Mouse (Mus musculus): ENCODE results near the gene N4bp1. TPM values are rescaled to one million over a fixed set of nuclear protein-coding genes. Genes with fewer than 3 reads are reported as not detected.

Gene N4bp1
- total and polyA plus RNA-seq, 3 experiments = 12.2 to 15.6 (median 12.8) TPM

DNA sequence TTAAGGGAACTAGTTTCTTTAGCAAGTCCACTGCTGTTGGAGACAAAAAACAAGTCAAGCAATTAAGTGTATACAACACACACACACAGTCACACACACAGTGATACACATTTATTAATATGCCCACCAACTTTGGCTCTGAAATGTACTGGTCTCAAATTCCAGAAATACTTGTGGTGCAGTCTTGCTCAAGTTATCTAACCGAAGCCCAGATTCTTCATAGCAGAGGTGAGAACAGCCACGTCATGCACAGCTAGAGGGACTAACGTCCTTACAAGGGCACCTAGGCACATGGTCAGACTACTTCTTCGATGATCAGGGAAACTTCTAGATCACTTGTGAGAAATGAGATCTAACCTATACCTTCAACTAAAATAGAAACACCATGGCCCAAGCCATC, 22.2 kb downstream of the N4bp1 start:
- H3K4me1 ChIP-seq (ENCODE audit: control insufficient read depth in 1 of 2, insufficient read depth in 2 of 2) = peaks cover 22 to 92% of the 10 kb centered on the region in 2 experiments
- no peaks in the 10 kb centered on the region for H3K27me3 ChIP-seq (replicated peaks)
- DNase-seq (ENCODE audit: extremely low read depth) = no peak
- no peaks in the 10 kb centered on the region for H3K9me3 ChIP-seq (replicated peaks; ENCODE audit: low read length)
- in situ Hi-C loops (cut with MboI; ENCODE audit: low pct_ligation_motif_present, low pct_unique_long_range_greater_than_20kb, low sequenced_read_pairs) = no loop called here
- no peak for TF ChIP-seq GABPA (IDR thresholded peaks at IDR 0.05; ENCODE audit: insufficient replicate concordance, low read depth, low read length)
- TF ChIP-seq POLR2AphosphoS2 (IDR thresholded peaks at IDR 0.05; ENCODE audit: low read depth, low read length) = no peak
- no peak for TF ChIP-seq TCF12 (IDR thresholded peaks at IDR 0.05; ENCODE audit: low read depth, low read length)
- TF ChIP-seq ETS1 (conservative IDR thresholded peaks at IDR 0.05; ENCODE audit: low read depth, low read length) = no peak
- TF ChIP-seq ZKSCAN1 (IDR thresholded peaks at IDR 0.05; ENCODE audit: borderline replicate concordance, low read depth, low read length) = no peak
- no peak for TF ChIP-seq MXI1 (IDR thresholded peaks at IDR 0.05; ENCODE audit: low read depth, low read length)
- no peak for TF ChIP-seq RCOR1 (conservative IDR thresholded peaks at IDR 0.05; ENCODE audit: low read depth, low read length)
- TF ChIP-seq ZNF384 (IDR thresholded peaks at IDR 0.05; ENCODE audit: low read depth, low read length) = no peak
- TF ChIP-seq ELF1 (IDR thresholded peaks at IDR 0.05; ENCODE audit: low read depth, low read length) = no peak
- H3K4me2 ChIP-seq (ENCODE audit: insufficient read depth, low read depth, poor library complexity, severe bottlenecking) = no peak overlapping the region
- H3K27ac ChIP-seq (ENCODE audit: insufficient read depth, low read depth) = no peak overlapping the region
- H3K4me3 ChIP-seq (replicated peaks in 1 of 3; ENCODE audit: low read depth in 2 of 3, low read length in 2 of 3, poor library complexity in 1 of 3) = no peak overlapping the region
- dilution Hi-C loops (cut with MboI; ENCODE audit: extremely low pct_ligation_motif_present, extremely low pct_unique_long_range_greater_than_20kb, low sequenced_read_pairs) = no loop called here
- H3K9ac ChIP-seq (ENCODE audit: insufficient read depth, low read depth) = no peak overlapping the region
- peaks cover 66% of the 10 kb centered on the region for H3K79me2 ChIP-seq (replicated peaks; ENCODE audit: control insufficient read depth, extremely low read depth, insufficient read depth, poor library complexity, severe bottlenecking)
- H3K36me3 ChIP-seq (replicated peaks in 1 of 2; ENCODE audit: control insufficient read depth in 1 of 2, insufficient read depth in 1 of 2, low read length in 1 of 2) = peaks cover 22 to 47% of the 10 kb centered on the region in 2 experiments

- Histone ChIP-seq H3K4me3 (replicated peaks in 1 of 3; ENCODE audit: low read depth in 2 of 3, low read length in 2 of 3, poor library complexity in 1 of 3) (no peak overlapping the region), H3K79me2 (replicated peaks; ENCODE audit: control insufficient read depth, extremely low read depth, insufficient read depth, poor library complexity, severe bottlenecking) (peaks cover 66% of the 10 kb centered on the region), H3K4me2 (ENCODE audit: insufficient read depth, low read depth, poor library complexity, severe bottlenecking) (no peak overlapping the region), H3K4me1 (ENCODE audit: control insufficient read depth in 1 of 2, insufficient read depth in 2 of 2) (peaks cover 25 to 92% of the 10 kb centered on the region in 2 experiments), H3K27me3 (replicated peaks) (no peaks in the 10 kb centered on the region), H3K36me3 (replicated peaks in 1 of 2; ENCODE audit: control insufficient read depth in 1 of 2, insufficient read depth in 1 of 2, low read length in 1 of 2) (peaks cover 25 to 47% of the 10 kb centered on the region in 2 experiments), H3K9me3 (replicated peaks; ENCODE audit: low read length) (no peaks in the 10 kb centered on the region), H3K9ac (ENCODE audit: insufficient read depth, low read depth) (no peak overlapping the region), H3K27ac (ENCODE audit: insufficient read depth, low read depth) (0 out of 2 replicates have a peak overlapping the region, but pooled peaks have one; percentile 24)
- peak; percentile 30 for DNase-seq (ENCODE audit: extremely low read depth)
- in situ Hi-C loops (cut with MboI; ENCODE audit: low pct_ligation_motif_present, low pct_unique_long_range_greater_than_20kb, low sequenced_read_pairs) = no loop called here
- dilution Hi-C loops (cut with MboI; ENCODE audit: extremely low pct_ligation_motif_present, extremely low pct_unique_long_range_greater_than_20kb, low sequenced_read_pairs) = no loop called here
- TF ChIP-seq EP300 (IDR thresholded peaks at IDR 0.05; ENCODE audit: low read length) (peak; percentile 77), CHD2 (IDR thresholded peaks at IDR 0.05; ENCODE audit: low read length) (no peak), TBP (conservative IDR thresholded peaks at IDR 0.05; ENCODE audit: low read depth, low read length) (no peak), POLR2AphosphoS2 (IDR thresholded peaks at IDR 0.05; ENCODE audit: low read depth, low read length) (no peak), ZMIZ1 (IDR thresholded peaks at IDR 0.05; ENCODE audit: low read depth, low read length) (no peak), IRF4 (IDR thresholded peaks at IDR 0.05; ENCODE audit: low read depth, low read length) (peak; percentile 80), E2F4 (IDR thresholded peaks at IDR 0.05; ENCODE audit: insufficient replicate concordance, low read depth, low read length) (no peak), SMC3 (IDR thresholded peaks at IDR 0.05; ENCODE audit: low read depth, low read length) (no peak), TCF12 (IDR thresholded peaks at IDR 0.05; ENCODE audit: low read depth, low read length) (no peak), HCFC1 (IDR thresholded peaks at IDR 0.05; ENCODE audit: low read depth, low read length) (no peak), SIN3A (IDR thresholded peaks at IDR 0.05; ENCODE audit: low read length) (no peak), ETS1 (conservative IDR thresholded peaks at IDR 0.05; ENCODE audit: low read depth, low read length) (0 out of 2 replicates have a peak, but pooled peaks have one; percentile 17)
Observed at GRCm38 (mm10) chr8:86862155-86862816, 22.8 kb downstream of the N4bp1 start.

Data from CH12.LX (cell line).